Mouse (Mus musculus): ENCODE measurements around the gene Tra2a. TPM values are rescaled to one million over a fixed set of nuclear protein-coding genes. Genes with fewer than 3 reads are reported as not detected.

Gene Tra2a
- 60.1 and 136 TPM in 2 replicates for polyA plus RNA-seq (2014; fragmentation: Nextera tagmentation; extraction: Ambion mirVana)

- peak; percentile 94 for ATAC-seq (ENCODE audit: low FRiP score, low TSS enrichment)
- H3K4me2 ChIP-seq (replicated peaks; ENCODE audit: low read depth, low read length): peak within 1 kb of the TSS; percentile 73
- no peaks in the 10 kb centered on the region for H3K9me3 ChIP-seq (ENCODE audit: control insufficient read depth, low read length)
- no peaks in the 10 kb centered on the region for H3K27me3 ChIP-seq (ENCODE audit: control insufficient read depth, insufficient read depth, low read length)
- peak within 1 kb of the TSS; percentile 99 for H3K9ac ChIP-seq (ENCODE audit: low read depth, low read length)
- peak within 1 kb of the TSS; percentile 99 for H3K4me3 ChIP-seq (ENCODE audit: low read length)
- under 1% methylated on average over 39 of the region's 39 CpGs for WGBS
- peak within 1 kb of the TSS; percentile 97 for H3K27ac ChIP-seq (ENCODE audit: low read depth, low read length)
- H3K36me3 ChIP-seq (ENCODE audit: control insufficient read depth, insufficient read depth, low read length): no peaks in the 10 kb centered on the region
- H3K4me1 ChIP-seq (ENCODE audit: control insufficient read depth, insufficient read depth, low read length): peaks cover 22% of the 10 kb centered on the region
Observed at GRCm38 (mm10) chr6:49263847-49264243, at the start of gene Tra2a. Gene Tra2a, minus strand, starts transcription at chr6:49264033.

- Histone ChIP-seq H3K4me2 (replicated peaks; ENCODE audit: low read depth, low read length) (no peak overlapping the region), H3K9ac (ENCODE audit: low read depth, low read length) (no peak overlapping the region), H3K9me3 (ENCODE audit: control insufficient read depth, low read length) (no peaks in the 10 kb centered on the region), H3K27me3 (ENCODE audit: control insufficient read depth, insufficient read depth, low read length) (no peaks in the 10 kb centered on the region), H3K4me1 (ENCODE audit: control insufficient read depth, insufficient read depth, low read length) (no peaks in the 10 kb centered on the region), H3K36me3 (ENCODE audit: control insufficient read depth, insufficient read depth, low read length) (no peaks in the 10 kb centered on the region), H3K4me3 (ENCODE audit: low read length) (no peak overlapping the region), H3K27ac (ENCODE audit: low read depth, low read length) (no peak overlapping the region)
- ATAC-seq (ENCODE audit: low FRiP score, low TSS enrichment): no peak
Observed at GRCm38 (mm10) chr6:49298286-49298685, 34.5 kb upstream of the Tra2a start.

DNA sequence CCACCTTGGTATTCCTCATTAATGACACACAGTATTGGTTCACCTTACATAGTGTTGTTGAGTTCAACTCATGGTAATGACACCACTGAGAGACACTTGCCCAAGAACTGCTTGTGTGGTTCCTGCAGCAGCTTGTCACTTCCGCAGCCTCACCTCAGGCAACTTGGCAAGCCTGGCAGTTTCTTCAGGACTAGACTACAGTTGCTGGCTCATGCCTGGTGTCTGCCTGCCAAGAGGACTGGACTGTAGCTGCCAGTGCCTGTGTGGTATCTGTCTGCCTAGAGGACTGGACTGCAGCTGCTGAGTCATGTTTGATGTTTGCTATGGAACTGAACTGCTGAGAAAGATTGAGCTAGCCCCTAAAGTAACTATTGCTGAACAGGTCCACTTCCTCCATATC is 18.3 kb upstream of the Tra2a start:
- H3K9me3 ChIP-seq (ENCODE audit: control insufficient read depth, low read length): no peaks in the 10 kb centered on the region
- no peak overlapping the region for H3K4me3 ChIP-seq (ENCODE audit: low read length)
- no peaks in the 10 kb centered on the region for H3K36me3 ChIP-seq (ENCODE audit: control insufficient read depth, insufficient read depth, low read length)
- H3K4me2 ChIP-seq (replicated peaks; ENCODE audit: low read depth, low read length): no peak overlapping the region
- no peaks in the 10 kb centered on the region for H3K27me3 ChIP-seq (ENCODE audit: control insufficient read depth, insufficient read depth, low read length)
- no peak for ATAC-seq (ENCODE audit: low FRiP score, low TSS enrichment)
- no peak overlapping the region for H3K27ac ChIP-seq (ENCODE audit: low read depth, low read length)
- WGBS: 93% methylated on average over 1 of the region's 1 CpGs
- no peak overlapping the region for H3K9ac ChIP-seq (ENCODE audit: low read depth, low read length)
- H3K4me1 ChIP-seq (ENCODE audit: control insufficient read depth, insufficient read depth, low read length): no peaks in the 10 kb centered on the region

DNA sequence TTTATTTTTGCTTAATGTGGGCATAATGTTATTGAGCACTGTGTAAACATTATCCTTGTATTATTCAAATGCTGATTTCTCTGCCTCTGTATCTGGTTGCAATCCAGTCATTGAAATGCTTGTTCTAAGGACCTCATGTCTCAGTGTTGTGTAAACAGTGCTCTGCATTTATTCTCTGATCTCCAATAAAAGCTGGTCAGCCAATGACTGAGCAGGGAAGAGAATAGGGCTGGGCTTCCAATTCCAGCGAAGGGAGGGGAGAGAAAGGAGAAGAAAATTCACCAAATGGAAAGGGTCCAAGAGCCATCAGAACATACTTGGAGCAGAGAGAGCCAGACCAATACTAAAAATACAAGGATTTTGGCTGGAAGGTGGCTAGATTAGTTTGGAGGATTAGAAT is 17.1 kb upstream of the Tra2a start:
- 45% methylated on average over 1 of the region's 1 CpGs for WGBS
- no peaks in the 10 kb centered on the region for H3K27me3 ChIP-seq (ENCODE audit: control insufficient read depth, insufficient read depth, low read length)
- ATAC-seq (ENCODE audit: low FRiP score, low TSS enrichment): no peak

GRCm38 (mm10) chr6:49275296-49275695 is 11.5 kb upstream of the Tra2a start:
- Histone ChIP-seq H3K27me3 (ENCODE audit: control insufficient read depth, insufficient read depth, low read length) (no peaks in the 10 kb centered on the region), H3K4me2 (replicated peaks; ENCODE audit: low read depth, low read length) (no peak overlapping the region), H3K9me3 (ENCODE audit: control insufficient read depth, low read length) (no peaks in the 10 kb centered on the region), H3K36me3 (ENCODE audit: control insufficient read depth, insufficient read depth, low read length) (no peaks in the 10 kb centered on the region), H3K9ac (ENCODE audit: low read depth, low read length) (no peak overlapping the region), H3K4me3 (ENCODE audit: low read length) (no peak overlapping the region), H3K27ac (ENCODE audit: low read depth, low read length) (no peak overlapping the region), H3K4me1 (ENCODE audit: control insufficient read depth, insufficient read depth, low read length) (no peaks in the 10 kb centered on the region)
- no peak for ATAC-seq (ENCODE audit: low FRiP score, low TSS enrichment)
- 81% methylated on average over 7 of the region's 7 CpGs for WGBS

More for the DNA sequence above, 17.1 kb upstream of the Tra2a start:
- Histone ChIP-seq H3K36me3 (ENCODE audit: control insufficient read depth, insufficient read depth, low read length) (no peaks in the 10 kb centered on the region), H3K4me3 (ENCODE audit: low read length) (no peak overlapping the region), H3K9ac (ENCODE audit: low read depth, low read length) (no peak overlapping the region), H3K4me2 (replicated peaks; ENCODE audit: low read depth, low read length) (no peak overlapping the region), H3K9me3 (ENCODE audit: control insufficient read depth, low read length) (no peaks in the 10 kb centered on the region), H3K27ac (ENCODE audit: low read depth, low read length) (no peak overlapping the region), H3K4me1 (ENCODE audit: control insufficient read depth, insufficient read depth, low read length) (no peaks in the 10 kb centered on the region)

GRCm38 (mm10) chr6:49274416-49275091 is 10.7 kb upstream of the Tra2a start:
- Histone ChIP-seq H3K27me3 (ENCODE audit: control insufficient read depth, insufficient read depth, low read length) (no peaks in the 10 kb centered on the region), H3K36me3 (ENCODE audit: control insufficient read depth, insufficient read depth, low read length) (no peaks in the 10 kb centered on the region), H3K4me2 (replicated peaks; ENCODE audit: low read depth, low read length) (no peak overlapping the region), H3K4me1 (ENCODE audit: control insufficient read depth, insufficient read depth, low read length) (no peaks in the 10 kb centered on the region), H3K9me3 (ENCODE audit: control insufficient read depth, low read length) (no peaks in the 10 kb centered on the region), H3K4me3 (ENCODE audit: low read length) (no peak overlapping the region), H3K9ac (ENCODE audit: low read depth, low read length) (no peak overlapping the region), H3K27ac (ENCODE audit: low read depth, low read length) (no peak overlapping the region)
- no peak for ATAC-seq (ENCODE audit: low FRiP score, low TSS enrichment)
- WGBS: 64% methylated on average over 9 of the region's 9 CpGs

- Histone ChIP-seq H3K4me2 (replicated peaks; ENCODE audit: low read depth, low read length) (no peak overlapping the region), H3K4me1 (ENCODE audit: control insufficient read depth, insufficient read depth, low read length) (no peaks in the 10 kb centered on the region), H3K9me3 (ENCODE audit: control insufficient read depth, low read length) (no peaks in the 10 kb centered on the region), H3K27me3 (ENCODE audit: control insufficient read depth, insufficient read depth, low read length) (no peaks in the 10 kb centered on the region), H3K36me3 (ENCODE audit: control insufficient read depth, insufficient read depth, low read length) (no peaks in the 10 kb centered on the region), H3K9ac (ENCODE audit: low read depth, low read length) (no peak overlapping the region), H3K27ac (ENCODE audit: low read depth, low read length) (no peak overlapping the region), H3K4me3 (ENCODE audit: low read length) (no peak overlapping the region)
- no peak for ATAC-seq (ENCODE audit: low FRiP score, low TSS enrichment)
- WGBS: 48% methylated on average over 4 of the region's 4 CpGs
Observed at GRCm38 (mm10) chr6:49273934-49274333, 10.1 kb upstream of the Tra2a start.

GRCm38 (mm10) chr6:49272863-49273262 is 9.0 kb upstream of the Tra2a start:
- Histone ChIP-seq H3K4me2 (replicated peaks; ENCODE audit: low read depth, low read length) (no peak overlapping the region), H3K27ac (ENCODE audit: low read depth, low read length) (no peak overlapping the region), H3K9me3 (ENCODE audit: control insufficient read depth, low read length) (no peaks in the 10 kb centered on the region), H3K36me3 (ENCODE audit: control insufficient read depth, insufficient read depth, low read length) (no peaks in the 10 kb centered on the region), H3K9ac (ENCODE audit: low read depth, low read length) (no peak overlapping the region), H3K27me3 (ENCODE audit: control insufficient read depth, insufficient read depth, low read length) (no peaks in the 10 kb centered on the region), H3K4me1 (ENCODE audit: control insufficient read depth, insufficient read depth, low read length) (no peaks in the 10 kb centered on the region), H3K4me3 (ENCODE audit: low read length) (no peak overlapping the region)
- ATAC-seq (ENCODE audit: low FRiP score, low TSS enrichment): no peak
- WGBS: 93% methylated on average over 2 of the region's 2 CpGs

DNA sequence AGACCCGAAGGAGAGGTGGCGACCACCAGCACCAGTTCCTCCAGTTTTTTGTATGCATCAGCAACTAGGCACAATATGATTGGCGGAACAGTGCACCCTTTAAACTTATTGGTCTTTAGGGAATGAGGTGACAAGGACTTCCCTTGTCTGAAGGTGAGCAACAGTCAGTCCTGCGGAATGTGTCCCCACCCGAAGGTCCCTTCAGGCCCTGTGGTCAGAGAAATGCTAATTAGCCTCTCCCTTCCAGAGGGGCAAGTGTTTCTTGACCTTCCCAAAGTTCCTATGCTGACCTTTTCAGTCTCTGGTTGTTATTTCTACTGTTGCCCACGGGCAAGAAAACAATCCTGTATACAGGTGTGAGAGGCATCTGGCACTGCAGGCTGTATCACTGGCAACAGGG is 8.0 kb upstream of the Tra2a start:
- no peak overlapping the region for H3K9ac ChIP-seq (ENCODE audit: low read depth, low read length)
- no peaks in the 10 kb centered on the region for H3K27me3 ChIP-seq (ENCODE audit: control insufficient read depth, insufficient read depth, low read length)
- H3K4me2 ChIP-seq (replicated peaks; ENCODE audit: low read depth, low read length): no peak overlapping the region
- no peak overlapping the region for H3K4me3 ChIP-seq (ENCODE audit: low read length)
- no peaks in the 10 kb centered on the region for H3K36me3 ChIP-seq (ENCODE audit: control insufficient read depth, insufficient read depth, low read length)
- WGBS: 75% methylated on average over 6 of the region's 6 CpGs
- no peaks in the 10 kb centered on the region for H3K9me3 ChIP-seq (ENCODE audit: control insufficient read depth, low read length)
- H3K4me1 ChIP-seq (ENCODE audit: control insufficient read depth, insufficient read depth, low read length): no peaks in the 10 kb centered on the region
- H3K27ac ChIP-seq (ENCODE audit: low read depth, low read length): no peak overlapping the region
- no peak for ATAC-seq (ENCODE audit: low FRiP score, low TSS enrichment)

Data from kidney, embryonic 14.5 days (tissue).